Mouse (Mus musculus) cerebellum, adult 2 months (tissue): ENCODE data around the gene Mrps18c.

Experiments used
- CTCF ChIP-seq: fragments of 200-500 bp; IDR thresholded peaks from 2 replicates; pipeline ENCODE4 v1.5.1; 2011; ENCODE audit warnings: low read depth, mild to moderate bottlenecking, control low read depth, low read length, moderate library complexity, borderline replicate concordance; ENCODE audit not compliant: insufficient read depth
- POLR2A ChIP-seq: fragments of 200-500 bp; IDR thresholded peaks from 2 replicates; pipeline ENCODE4 v1.6.1; 2011; ENCODE audit warnings: low read length, control low read depth, borderline replicate concordance; ENCODE audit not compliant: insufficient read depth

DNA sequence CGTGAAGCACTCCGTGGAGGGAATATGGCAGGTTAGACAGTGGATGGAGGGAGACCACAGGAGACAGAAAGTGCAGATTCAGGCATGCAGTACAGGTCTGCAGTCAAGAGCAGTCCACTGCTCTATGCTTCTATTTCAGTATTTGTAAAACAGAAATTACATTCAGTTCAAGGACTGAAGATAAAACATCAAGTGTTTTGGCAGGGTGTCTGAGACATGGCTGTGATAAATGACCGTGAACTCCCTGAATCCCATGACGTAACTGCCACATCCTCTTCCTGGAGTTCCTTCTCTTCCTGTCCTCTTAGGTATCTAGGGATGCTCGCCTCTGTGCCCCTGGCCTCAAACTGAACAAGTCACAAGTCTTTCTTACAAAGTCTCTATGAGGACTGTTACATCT is 21.5 kb upstream of the Mrps18c start:
- TF ChIP-seq CTCF: no peak
- no peak for TF ChIP-seq POLR2A
